Mouse (Mus musculus): ENCODE data around the gene Olfr159.
"Not testable (repeated sequence)": the region's sequence is repeated elsewhere in the genome, so short reads cannot be mapped to it uniquely, and the experiment has no call there.

The Olfr159 gene

GRCm38 (mm10) chr4:43770909-43771308 is at the start of gene Olfr159:
Gene Olfr159 (minus strand): TSS chr4:43771009.
- DNase-seq (ENCODE audit: inconsistent ontology term) = no peak

DNA sequence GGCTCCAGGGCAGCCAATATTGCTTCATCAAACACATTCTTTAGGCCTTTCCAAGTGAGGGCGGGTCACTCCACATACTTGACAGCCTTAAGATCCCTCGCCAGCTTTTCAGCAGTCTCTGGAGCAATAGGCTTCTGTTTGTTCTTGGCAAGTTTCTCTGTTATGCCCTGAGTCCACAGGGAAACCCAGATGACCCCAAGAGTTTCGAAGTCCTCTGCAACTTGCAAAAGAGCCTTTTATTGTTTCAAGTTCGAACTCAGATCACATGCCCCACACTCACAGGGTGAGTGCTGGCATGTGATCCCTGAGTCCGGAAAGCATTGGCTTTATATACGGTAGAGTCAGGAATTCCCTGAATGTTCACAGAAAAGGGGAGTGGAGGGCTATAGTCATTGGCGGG is 28.1 kb upstream of the Olfr159 start:
- DNase-seq (ENCODE audit: inconsistent ontology term) = peak; percentile 9

GRCm38 (mm10) chr4:43795844-43796243 is 25.0 kb upstream of the Olfr159 start:
- not testable (repeated sequence) for DNase-seq (ENCODE audit: inconsistent ontology term)

DNA sequence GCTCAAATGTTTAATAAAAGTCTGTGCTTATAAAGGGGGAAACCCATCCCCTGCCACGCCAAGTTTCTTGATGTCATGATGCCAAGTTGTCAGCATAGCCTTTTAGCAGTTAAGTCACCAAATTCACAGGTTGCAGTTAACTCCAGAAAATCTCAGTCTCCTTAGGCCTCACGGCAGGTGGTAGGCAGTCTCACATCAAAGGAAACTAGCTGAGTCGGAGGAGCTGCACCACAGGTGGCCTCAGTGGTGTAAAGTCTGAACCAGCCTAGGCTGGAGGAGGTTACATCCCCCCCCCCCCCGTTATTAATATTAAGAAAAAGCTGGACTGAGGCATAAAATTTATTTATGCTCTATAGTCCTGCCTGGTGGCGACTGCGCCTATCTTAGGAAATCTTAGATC is 24.5 kb upstream of the Olfr159 start:
- no peak for DNase-seq (ENCODE audit: inconsistent ontology term)

- no peak for DNase-seq (ENCODE audit: inconsistent ontology term)
Observed at GRCm38 (mm10) chr4:43772304-43772703, 1.5 kb upstream of the Olfr159 start.

DNA sequence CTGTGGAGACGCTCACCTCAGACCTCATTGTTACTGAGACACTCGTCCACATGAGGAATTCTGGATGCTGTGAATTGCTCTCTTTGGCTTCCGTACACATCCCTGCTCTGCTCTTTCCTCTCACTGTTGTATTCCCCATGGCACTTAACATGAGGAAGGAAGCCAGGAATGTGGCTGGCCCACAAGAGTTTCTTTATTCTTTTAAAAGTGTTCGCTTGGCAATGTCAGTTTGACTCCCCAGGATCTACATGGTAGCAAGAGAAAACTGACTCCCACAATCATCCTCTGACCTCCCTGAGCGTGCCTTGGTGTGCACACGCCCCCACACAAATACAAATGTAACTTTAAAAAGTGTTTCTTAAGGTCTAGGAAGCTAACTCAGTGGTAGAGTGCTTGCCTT is 817 bp upstream of the Olfr159 start:
- peak; percentile 33 for DNase-seq (ENCODE audit: inconsistent ontology term)

GRCm38 (mm10) chr4:43769374-43769773 is 1.4 kb downstream of the Olfr159 start:
- no peak for DNase-seq (ENCODE audit: inconsistent ontology term)

GRCm38 (mm10) chr4:43768341-43768740 is 2.5 kb downstream of the Olfr159 start:
- no peak for DNase-seq (ENCODE audit: inconsistent ontology term)

GRCm38 (mm10) chr4:43763410-43763809 is 7.4 kb downstream of the Olfr159 start:
- DNase-seq (ENCODE audit: inconsistent ontology term) = peak; percentile 58

- DNase-seq (ENCODE audit: inconsistent ontology term) = no peak
Observed at GRCm38 (mm10) chr4:43761336-43761735, 9.5 kb downstream of the Olfr159 start.

GRCm38 (mm10) chr4:43760460-43760859 is 10.3 kb downstream of the Olfr159 start:
- DNase-seq (ENCODE audit: inconsistent ontology term) = no peak

DNA sequence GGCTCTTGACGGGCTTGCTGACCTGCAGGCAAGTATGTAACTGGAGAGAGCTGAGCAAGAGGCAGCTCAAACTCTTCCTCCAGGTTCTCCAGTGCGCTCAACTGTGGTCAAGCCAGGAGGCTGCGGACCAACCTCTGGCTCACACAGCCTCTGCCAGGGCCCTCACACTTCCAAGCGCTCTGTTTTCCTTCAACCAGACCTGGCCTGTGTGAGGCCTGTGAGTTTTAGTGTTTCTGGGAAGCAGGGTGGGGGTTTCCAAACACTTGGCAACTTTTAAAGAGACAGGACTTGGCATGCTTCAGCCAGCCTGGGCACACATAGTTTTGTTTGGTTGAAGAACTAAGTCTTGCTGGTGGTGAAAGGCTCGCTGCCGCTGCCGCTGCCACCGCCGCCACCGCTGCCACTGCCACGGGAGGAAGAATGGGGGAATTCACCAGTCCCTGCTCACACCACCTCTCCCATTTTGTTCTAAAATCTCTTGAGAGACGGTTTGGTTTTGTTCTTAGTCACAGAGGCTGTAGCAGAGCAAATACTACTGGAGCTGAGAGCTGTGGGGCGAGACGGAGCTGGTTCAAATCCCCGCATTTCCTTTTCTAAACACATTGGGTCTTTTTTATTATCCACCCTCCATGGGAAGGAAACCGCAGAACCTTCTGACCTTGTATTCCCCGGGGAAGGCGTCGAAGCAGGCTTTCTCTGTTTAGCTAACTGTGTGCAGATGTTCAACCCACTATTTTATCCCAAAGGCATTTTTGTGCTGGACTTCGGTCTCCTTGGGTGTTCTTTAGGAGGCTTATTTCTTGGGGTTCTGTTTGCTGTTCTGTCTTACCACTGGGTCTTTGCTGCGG is 11.0 kb downstream of the Olfr159 start:
- no peak for DNase-seq (ENCODE audit: inconsistent ontology term)

GRCm38 (mm10) chr4:43757213-43757612 is 13.6 kb downstream of the Olfr159 start:
- DNase-seq (ENCODE audit: inconsistent ontology term) = no peak

- DNase-seq (ENCODE audit: inconsistent ontology term) = no peak
Observed at GRCm38 (mm10) chr4:43745187-43745586, 25.6 kb downstream of the Olfr159 start.

DNA sequence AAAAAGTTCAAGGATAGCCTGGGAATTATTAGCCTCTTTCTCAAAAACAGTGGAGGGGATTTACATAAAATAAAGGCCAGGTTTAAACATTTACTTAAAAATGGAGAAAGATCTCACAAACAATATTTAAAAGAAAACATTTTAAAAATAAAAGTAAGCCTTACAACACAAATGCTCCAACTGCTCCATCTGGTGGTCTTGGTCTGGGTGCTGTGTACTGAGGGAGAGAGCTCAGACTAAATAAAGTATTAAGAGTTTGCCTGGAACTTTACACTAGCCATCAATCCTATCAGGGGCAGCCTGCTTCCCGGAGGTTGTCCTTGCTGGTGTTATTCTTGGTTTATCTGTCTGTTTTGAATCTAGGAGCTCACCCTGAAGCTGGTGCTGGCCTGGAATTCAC is 27.7 kb downstream of the Olfr159 start:
- no peak for DNase-seq (ENCODE audit: inconsistent ontology term)

DNA sequence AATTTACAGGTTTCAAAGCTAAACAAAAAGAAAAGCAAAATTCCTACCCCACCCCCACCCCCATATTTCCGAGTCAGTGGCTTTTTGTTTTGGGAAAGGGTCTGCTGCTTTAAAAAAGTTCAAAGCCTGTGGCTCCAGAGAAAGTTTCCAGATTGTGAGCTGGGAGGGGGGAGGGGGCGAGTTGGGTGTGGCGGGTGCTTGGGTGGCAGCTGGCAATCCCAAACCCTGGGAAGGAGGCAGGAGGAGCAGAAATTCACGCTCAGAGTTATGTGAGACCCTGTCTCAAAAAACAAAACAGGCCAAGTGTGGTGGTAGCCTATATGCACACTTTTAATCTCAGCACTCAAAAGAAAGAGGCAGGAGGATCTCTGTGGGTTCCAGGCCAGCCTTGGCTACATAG is 28.2 kb downstream of the Olfr159 start:
- DNase-seq (ENCODE audit: inconsistent ontology term) = no peak

- no peak for DNase-seq (ENCODE audit: inconsistent ontology term)
Observed at GRCm38 (mm10) chr4:43741526-43741925, 29.3 kb downstream of the Olfr159 start.

GRCm38 (mm10) chr4:43738989-43739674 is 31.7 kb downstream of the Olfr159 start:
- DNase-seq (ENCODE audit: inconsistent ontology term) = no peak

- DNase-seq (ENCODE audit: inconsistent ontology term) = no peak
Observed at GRCm38 (mm10) chr4:43737144-43737543, 33.7 kb downstream of the Olfr159 start.

DNA sequence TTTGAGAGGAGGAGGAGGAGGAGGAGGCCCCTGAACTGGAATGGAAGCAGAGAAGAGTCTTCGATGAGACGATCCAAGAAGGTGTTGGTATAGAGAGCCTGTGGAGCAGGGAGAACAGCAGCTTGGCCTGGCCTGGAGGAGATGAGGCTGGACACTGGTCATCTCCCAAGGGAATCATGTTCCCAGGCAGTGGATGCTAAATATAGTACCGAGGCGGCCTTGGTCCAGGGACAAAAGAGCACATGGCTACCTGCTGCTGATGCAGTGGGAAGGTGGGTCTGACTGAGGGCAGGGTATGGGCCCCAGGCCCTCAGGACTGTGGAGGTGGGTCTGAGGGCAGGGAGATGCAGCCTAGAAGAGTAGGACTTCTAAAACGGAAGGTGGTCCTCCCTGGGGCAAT is 37.6 kb downstream of the Olfr159 start:
- DNase-seq (ENCODE audit: inconsistent ontology term) = no peak

GRCm38 (mm10) chr4:43732171-43732570 is 38.6 kb downstream of the Olfr159 start:
- DNase-seq (ENCODE audit: inconsistent ontology term) = no peak

DNA sequence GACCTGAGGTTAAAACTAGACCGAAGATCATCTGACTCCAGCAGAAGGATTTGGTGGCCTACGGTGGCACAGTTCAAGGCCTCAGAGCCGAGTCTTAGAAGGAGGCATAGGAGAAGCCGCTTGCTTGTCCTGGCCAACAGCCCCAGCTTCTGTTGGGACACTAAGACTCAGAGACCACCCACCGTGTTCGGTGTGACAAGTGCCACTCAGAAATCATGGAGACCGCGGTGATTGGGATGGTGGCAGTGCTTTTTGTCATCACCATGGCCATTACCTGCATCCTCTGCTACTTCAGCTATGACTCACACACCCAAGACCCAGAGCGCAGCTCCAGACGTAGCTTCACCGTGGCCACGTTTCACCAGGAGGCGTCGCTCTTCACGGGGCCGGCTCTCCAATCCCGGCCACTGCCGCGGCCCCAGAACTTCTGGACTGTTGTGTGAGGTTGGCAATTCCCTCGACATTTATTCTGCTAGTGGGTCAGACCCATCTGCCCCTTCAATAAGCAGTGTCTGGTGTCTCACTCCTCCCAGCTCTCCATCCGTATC is 40.0 kb downstream of the Olfr159 start:
- no peak for DNase-seq (ENCODE audit: inconsistent ontology term)

Data from Muller cell, postnatal 12 days (primary cell).